Mouse (Mus musculus) stomach, postnatal 0 days (tissue): Measurements from ENCODE around the gene Apbb2. TPM values are rescaled to one million over a fixed set of nuclear protein-coding genes. Genes with fewer than 3 reads are reported as not detected.

Source experiments
- ATAC-seq: fragments of 200-750 bp; cut with Nextera tagmentation; 2 replicates; pipeline ENCODE4 v1.8.0; 2017; ENCODE audit not compliant: low FRiP score, low TSS enrichment
- DNase-seq: peaks from one replicate; pipeline ENCODE4 v3.0.0-alpha.2; 2016; ENCODE audit warnings: low spot score
- H3K27ac ChIP-seq: fragments of 300-500 bp; sonication (generic); replicated peaks from 2 replicates; pipeline ENCODE4 v1.5.1; 2014; ENCODE audit warnings: mild to moderate bottlenecking, control low read depth
- H3K27me3 ChIP-seq: fragments of 300-500 bp; sonication (generic); 2 replicates; pipeline ENCODE4 v1.6.1; 2014; ENCODE audit warnings: low read length; ENCODE audit not compliant: control insufficient read depth, insufficient read depth
- H3K36me3 ChIP-seq: fragments of 300-500 bp; sonication (generic); 2 replicates; pipeline ENCODE4 v1.6.1; 2014; ENCODE audit warnings: low read length, mixed read lengths; ENCODE audit not compliant: control insufficient read depth, insufficient read depth
- H3K4me1 ChIP-seq: fragments of 300-500 bp; sonication (generic); replicated peaks from 2 replicates; pipeline ENCODE4 v1.6.1; 2014; ENCODE audit warnings: antibody characterized with exemption; ENCODE audit not compliant: control insufficient read depth, insufficient read depth
- H3K4me2 ChIP-seq: fragments of 300-500 bp; sonication (generic); replicated peaks from 2 replicates; pipeline ENCODE4 v1.6.1; 2014; ENCODE audit warnings: low read depth, mild to moderate bottlenecking, control low read depth, moderate library complexity
- H3K4me3 ChIP-seq: fragments of 300-500 bp; sonication (generic); 2 replicates; pipeline ENCODE4 v1.5.1; 2014; ENCODE audit warnings: low read depth, low read length, control low read depth
- H3K9ac ChIP-seq: fragments of 300-500 bp; sonication (generic); 2 replicates; pipeline ENCODE4 v1.6.1; 2014; ENCODE audit warnings: mild to moderate bottlenecking, low read length, control low read depth, mixed read lengths
- H3K9me3 ChIP-seq: fragments of 300-500 bp; sonication (generic); 2 replicates; pipeline ENCODE4 v1.6.1; 2016; ENCODE audit warnings: low read length; ENCODE audit not compliant: control insufficient read depth
- CTCF ChIP-seq: IDR thresholded peaks from 2 replicates; pipeline ENCODE4 v1.5.1; 2016; ENCODE audit warnings: antibody characterized with exemption, low read depth, mild to moderate bottlenecking, moderate library complexity
- EP300 ChIP-seq: optimal IDR thresholded peaks from 2 replicates; pipeline ENCODE3; 2016; ENCODE audit warnings: antibody characterized with exemption
- WGBS: fragments of 180-500 bp; shearing (Covaris S2); extraction: QIAGEN DNeasy Blood & Tissue Kit; methylation state at CpG from one replicate; pipeline ENCODE4 v1.1.7; 2014; 5-methylcytosine and 5-hydroxymethylcytosine counted together
- polyA plus RNA-seq: library from polyadenylated mRNA; unstranded; fragments of >200 nt; fragmentation: Nextera tagmentation; extraction: Ambion mirVana; gene quantifications from 2 replicates; pipeline ENCODE4 v1.2.1, GENCODE M21; 2015

Gene Apbb2
- polyA plus RNA-seq, 1 experiment from 2014 or later = 18.3 TPM

DNA sequence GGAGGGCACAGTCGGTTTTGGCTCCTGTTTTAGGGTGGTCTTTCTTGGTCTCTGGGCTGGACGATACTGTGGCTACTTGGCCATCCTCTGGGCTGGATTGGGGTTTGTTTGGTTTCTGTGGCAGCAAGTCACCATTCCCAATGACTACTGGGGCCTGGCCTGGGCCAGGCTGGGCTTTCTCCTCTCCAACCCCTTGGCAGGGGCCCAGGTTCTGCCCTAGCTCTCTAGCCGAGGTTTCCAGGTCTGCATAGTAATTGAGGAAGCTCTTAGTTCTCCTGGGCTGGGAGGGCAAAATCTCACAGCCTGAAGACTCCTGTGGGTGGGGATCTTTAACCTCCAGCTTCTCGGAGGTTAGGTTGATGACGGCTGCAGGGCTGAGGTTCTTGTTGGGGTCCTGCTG, 167.0 kb downstream of the Apbb2 start:
- no peaks in the 10 kb centered on the region for H3K27me3 ChIP-seq
- no peak overlapping the region for H3K27ac ChIP-seq
- no peaks in the 10 kb centered on the region for H3K36me3 ChIP-seq
- 89% methylated on average over 5 of the region's 5 CpGs for WGBS
- H3K4me3 ChIP-seq = no peak overlapping the region
- no peak overlapping the region for H3K4me2 ChIP-seq
- no peaks in the 10 kb centered on the region for H3K4me1 ChIP-seq
- no peaks in the 10 kb centered on the region for H3K9me3 ChIP-seq
- TF ChIP-seq EP300 = no peak
- no peak for TF ChIP-seq CTCF
- DNase-seq (no peak), ATAC-seq (no peak)
- no peak overlapping the region for H3K9ac ChIP-seq

DNA sequence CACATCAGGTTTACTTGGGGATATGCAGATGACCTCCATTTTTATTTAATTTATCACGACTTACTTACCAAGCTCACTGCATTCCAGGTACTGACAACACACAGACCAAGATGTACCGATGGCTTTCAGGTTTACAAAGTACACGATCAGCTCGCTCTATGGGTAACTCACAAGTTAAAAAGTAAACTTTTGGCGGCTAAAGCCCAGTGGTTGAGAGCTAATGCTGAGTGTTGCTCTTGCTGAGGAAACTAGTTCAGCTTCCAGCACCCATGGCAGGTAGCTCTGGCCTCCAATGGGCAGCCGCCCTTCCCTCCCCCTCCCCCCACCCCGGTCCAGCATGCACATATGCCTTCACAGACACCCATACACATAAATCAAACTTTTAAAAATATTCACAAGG, 173.1 kb downstream of the Apbb2 start:
- 81% methylated on average over 7 of the region's 7 CpGs for WGBS
- no peaks in the 10 kb centered on the region for H3K27me3 ChIP-seq
- no peak overlapping the region for H3K27ac ChIP-seq
- no peak for TF ChIP-seq CTCF
- no peak for TF ChIP-seq EP300
- ATAC-seq (no peak), DNase-seq (no peak)
- H3K4me3 ChIP-seq = no peak overlapping the region
- H3K4me1 ChIP-seq = no peaks in the 10 kb centered on the region
- H3K9ac ChIP-seq = no peak overlapping the region
- no peaks in the 10 kb centered on the region for H3K36me3 ChIP-seq
- no peaks in the 10 kb centered on the region for H3K9me3 ChIP-seq
- H3K4me2 ChIP-seq = no peak overlapping the region

DNA sequence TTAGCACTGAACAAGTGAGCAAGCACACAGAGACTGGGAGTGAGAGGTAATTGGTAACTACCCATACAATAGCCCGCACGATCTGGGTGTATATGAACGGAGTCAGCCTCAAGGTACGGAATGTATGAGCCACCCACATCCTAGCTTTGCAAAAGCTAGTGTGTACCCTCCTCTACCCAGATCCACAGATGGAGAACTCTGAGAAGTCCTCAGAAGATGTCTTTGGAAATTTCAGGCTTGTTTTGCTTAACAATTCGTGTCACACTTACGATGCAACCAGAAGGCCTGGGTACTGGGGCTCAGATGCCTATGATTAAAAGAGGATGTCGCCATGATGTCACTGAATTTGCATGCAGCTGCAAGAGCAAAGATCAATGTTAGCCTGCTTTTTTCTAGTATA, 176.3 kb downstream of the Apbb2 start:
- no peak for ATAC-seq
- TF ChIP-seq CTCF (no peak), EP300 (no peak)
- no peak overlapping the region for H3K4me3 ChIP-seq

DNA sequence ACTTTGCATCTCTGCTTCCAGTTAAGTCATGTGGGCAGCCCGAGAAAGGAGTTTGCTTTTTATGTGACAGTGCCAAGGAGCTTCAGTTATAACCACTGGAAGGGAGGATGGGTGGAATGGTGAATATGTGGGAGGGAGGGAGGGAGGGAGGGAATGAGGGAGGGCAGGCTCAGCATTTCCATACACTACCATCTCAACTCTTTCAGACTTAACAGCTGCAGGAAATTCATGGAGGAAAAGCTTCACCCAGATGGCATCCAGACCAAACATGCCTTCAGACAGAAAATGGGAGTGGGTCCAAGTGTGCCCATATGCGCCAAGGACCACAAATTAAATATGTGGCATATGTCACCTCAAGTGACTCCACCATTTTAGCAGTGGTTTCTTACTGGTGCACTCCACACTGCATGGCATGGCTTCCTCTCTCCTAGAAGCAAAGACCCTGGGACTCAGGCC, 181.8 kb downstream of the Apbb2 start:
- Histone ChIP-seq H3K36me3 (no peaks in the 10 kb centered on the region), H3K4me3 (no peak overlapping the region), H3K9me3 (no peaks in the 10 kb centered on the region), H3K9ac (no peak overlapping the region), H3K27me3 (no peaks in the 10 kb centered on the region), H3K4me2 (no peak overlapping the region), H3K27ac (no peak overlapping the region), H3K4me1 (no peaks in the 10 kb centered on the region)
- no peak for DNase-seq
- 92% methylated on average over 2 of the region's 2 CpGs for WGBS
- no peak for ATAC-seq
- TF ChIP-seq EP300 = no peak
- TF ChIP-seq CTCF = no peak

More for the DNA sequence above, 176.3 kb downstream of the Apbb2 start:
- H3K9ac ChIP-seq = no peak overlapping the region
- no peak for DNase-seq
- no peaks in the 10 kb centered on the region for H3K27me3 ChIP-seq
- WGBS = 88% methylated on average over 7 of the region's 7 CpGs
- H3K4me2 ChIP-seq = no peak overlapping the region
- H3K4me1 ChIP-seq = no peaks in the 10 kb centered on the region
- no peaks in the 10 kb centered on the region for H3K36me3 ChIP-seq
- no peaks in the 10 kb centered on the region for H3K9me3 ChIP-seq
- no peak overlapping the region for H3K27ac ChIP-seq

GRCm38 (mm10) chr5:66435158-66435557, 183.4 kb downstream of the Apbb2 start:
- no peaks in the 10 kb centered on the region for H3K36me3 ChIP-seq
- H3K4me1 ChIP-seq = no peaks in the 10 kb centered on the region
- no peak overlapping the region for H3K27ac ChIP-seq
- H3K27me3 ChIP-seq = no peaks in the 10 kb centered on the region
- H3K9ac ChIP-seq = no peak overlapping the region
- DNase-seq (no peak), ATAC-seq (no peak)
- no peak overlapping the region for H3K4me3 ChIP-seq
- WGBS = 95% methylated on average over 4 of the region's 4 CpGs
- TF ChIP-seq EP300 = no peak
- TF ChIP-seq CTCF = no peak
- no peak overlapping the region for H3K4me2 ChIP-seq
- no peaks in the 10 kb centered on the region for H3K9me3 ChIP-seq

GRCm38 (mm10) chr5:66429076-66429475, 189.5 kb downstream of the Apbb2 start:
- Histone ChIP-seq H3K4me3 (no peak overlapping the region), H3K27ac (no peak overlapping the region), H3K4me2 (no peak overlapping the region), H3K4me1 (no peaks in the 10 kb centered on the region), H3K27me3 (no peaks in the 10 kb centered on the region), H3K9ac (no peak overlapping the region), H3K9me3 (no peaks in the 10 kb centered on the region), H3K36me3 (no peaks in the 10 kb centered on the region)
- ATAC-seq (no peak), DNase-seq (no peak)
- 88% methylated on average over 2 of the region's 2 CpGs for WGBS
- TF ChIP-seq EP300 (no peak), CTCF (no peak)
